Mouse (Mus musculus): ENCODE results near the gene Golt1a.

DNA sequence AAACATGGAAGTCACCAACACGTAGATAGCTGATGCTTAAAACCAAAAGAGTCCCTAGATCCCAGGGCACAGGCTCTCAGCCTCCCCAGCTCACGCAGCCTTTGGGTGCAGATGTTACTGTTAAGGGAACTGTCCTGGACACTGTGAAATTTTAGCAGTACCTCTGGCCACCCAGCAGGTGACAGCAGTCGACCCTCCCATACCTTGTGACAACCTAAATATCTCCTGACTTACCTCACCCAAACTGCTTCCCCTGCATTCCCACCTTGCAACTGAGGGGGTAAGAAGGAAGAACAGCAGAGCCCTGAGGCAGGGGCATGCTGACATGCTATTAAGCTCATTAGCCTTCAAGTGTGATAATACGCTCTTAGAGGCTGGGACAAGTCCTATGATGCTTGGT is 1.6 kb downstream of the Golt1a start:
- TF ChIP-seq ZNF384 (IDR thresholded peaks at IDR 0.05; ENCODE audit: low read depth, low read length) (no peak), CHD2 (IDR thresholded peaks at IDR 0.05; ENCODE audit: low read depth, low read length) (no peak), HCFC1 (IDR thresholded peaks at IDR 0.05; ENCODE audit: borderline replicate concordance, insufficient read depth, low read length) (no peak), ZC3H11A (IDR thresholded peaks at IDR 0.05; ENCODE audit: borderline replicate concordance, low read depth, low read length) (no peak; the same call in 1 of the 2 replicates), MAFK (IDR thresholded peaks at IDR 0.05; ENCODE audit: insufficient read depth, low read depth, low read length) (no peak)

All from ES-E14 (cell line).